Mouse (Mus musculus) lung, postnatal 0 days (tissue): Measurements from ENCODE around the gene Ppp2r3a. TPM values are rescaled to one million over a fixed set of nuclear protein-coding genes. Genes with fewer than 3 reads are reported as not detected.
A peak's percentile ranks its signal among the peaks of the same experiment; 100 is the strongest.

ENCODE experiments used
- ATAC-seq: fragments of 200-750 bp; cut with Nextera tagmentation; 2 replicates; pipeline ENCODE4 v1.8.0; 2017; ENCODE audit warnings: moderate library complexity
- DNase-seq: peaks from one replicate; pipeline ENCODE4 v3.0.0-alpha.2; 2016; ENCODE audit warnings: low spot score
- H3K27ac ChIP-seq: fragments of 300-500 bp; sonication (generic); 2 replicates; pipeline ENCODE4 v1.5.1; 2014; ENCODE audit warnings: antibody characterized with exemption, mild to moderate bottlenecking, low read length, mixed read lengths
- H3K27me3 ChIP-seq: fragments of 300-500 bp; sonication (generic); replicated peaks from 2 replicates; pipeline ENCODE4 v1.6.1; 2014; ENCODE audit warnings: low read length, mixed read lengths; ENCODE audit not compliant: insufficient read depth
- H3K36me3 ChIP-seq: fragments of 300-500 bp; sonication (generic); 2 replicates; pipeline ENCODE4 v1.6.1; 2014; ENCODE audit warnings: low read length, mixed read lengths; ENCODE audit not compliant: insufficient read depth
- H3K4me1 ChIP-seq: fragments of 300-500 bp; sonication (generic); 2 replicates; pipeline ENCODE4 v1.6.1; 2014; ENCODE audit warnings: antibody characterized with exemption, low read depth, low read length, mixed read lengths; ENCODE audit not compliant: insufficient read depth
- H3K4me2 ChIP-seq: fragments of 300-500 bp; sonication (generic); replicated peaks from 2 replicates; pipeline ENCODE4 v1.6.1; 2014; ENCODE audit warnings: low read depth, mild to moderate bottlenecking, low read length, moderate library complexity, mixed read lengths
- H3K4me3 ChIP-seq: fragments of 300-500 bp; sonication (generic); 2 replicates; pipeline ENCODE4 v1.5.1; 2014; ENCODE audit warnings: low read depth, low read length
- H3K9ac ChIP-seq: fragments of 300-500 bp; sonication (generic); replicated peaks from 2 replicates; pipeline ENCODE4 v1.6.1; 2014; ENCODE audit warnings: low read depth, mild to moderate bottlenecking
- H3K9me3 ChIP-seq: fragments of 300-500 bp; sonication (generic); 2 replicates; pipeline ENCODE4 v1.6.1; 2016; ENCODE audit warnings: low read length, mixed read lengths
- CTCF ChIP-seq: IDR thresholded peaks from 2 replicates; pipeline ENCODE4 v1.5.1; 2016; ENCODE audit warnings: antibody characterized with exemption, mild to moderate bottlenecking
- EP300 ChIP-seq: IDR thresholded peaks from 2 replicates; pipeline ENCODE4 v1.6.1; 2016; ENCODE audit warnings: antibody characterized with exemption, mild to moderate bottlenecking, control low read depth
- WGBS: fragments of 180-500 bp; shearing (Covaris S2); extraction: QIAGEN DNeasy Blood & Tissue Kit; methylation state at CpG from one replicate; pipeline ENCODE4 v1.1.7; 2014; 5-methylcytosine and 5-hydroxymethylcytosine counted together
- polyA plus RNA-seq: library from polyadenylated mRNA; unstranded; fragments of >200 nt; fragmentation: Nextera tagmentation; extraction: Ambion mirVana; gene quantifications from 2 replicates; pipeline ENCODE4 v1.2.1, GENCODE M21; 2015

Gene Ppp2r3a
- polyA plus RNA-seq, 1 experiment from 2014 or later = 7.2 TPM

DNA sequence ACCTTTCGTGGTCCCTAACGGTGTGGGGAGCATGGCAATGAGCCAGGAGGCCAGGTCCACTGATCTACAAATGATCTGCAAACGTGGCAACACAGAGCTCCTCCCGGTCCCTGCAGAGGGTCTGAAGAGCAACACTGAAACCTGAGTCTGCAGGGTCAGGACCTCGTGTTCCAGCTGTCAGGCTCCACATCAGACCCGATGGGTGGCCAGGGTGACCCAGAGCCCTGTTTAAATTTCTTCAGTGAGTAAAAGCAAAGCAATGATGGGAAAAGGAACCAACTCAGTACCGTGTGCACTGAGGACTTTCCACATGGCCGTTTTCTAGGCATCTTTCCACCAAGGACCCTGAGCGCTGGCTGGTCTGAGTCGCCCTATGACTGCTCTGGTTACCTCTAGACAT, 28.6 kb upstream of the Ppp2r3a start:
- Histone ChIP-seq H3K4me2 (no peak overlapping the region), H3K4me1 (no peaks in the 10 kb centered on the region), H3K9ac (no peak overlapping the region), H3K27ac (no peak overlapping the region), H3K4me3 (no peak overlapping the region), H3K36me3 (no peaks in the 10 kb centered on the region), H3K9me3 (no peaks in the 10 kb centered on the region), H3K27me3 (no peaks in the 10 kb centered on the region)
- no peak for ATAC-seq
- no peak for DNase-seq
- TF ChIP-seq CTCF (no peak), EP300 (no peak)
- WGBS = 48% methylated on average over 10 of the region's 10 CpGs

GRCm38 (mm10) chr9:101272715-101273114, 21.1 kb upstream of the Ppp2r3a start:
- H3K27me3 ChIP-seq = no peaks in the 10 kb centered on the region
- ATAC-seq (peak; percentile 30), DNase-seq (peak; percentile 27)
- H3K4me3 ChIP-seq = no peak overlapping the region
- WGBS = 52% methylated on average over 7 of the region's 7 CpGs
- no peak overlapping the region for H3K4me2 ChIP-seq
- H3K4me1 ChIP-seq = no peaks in the 10 kb centered on the region
- no peaks in the 10 kb centered on the region for H3K36me3 ChIP-seq
- no peak overlapping the region for H3K9ac ChIP-seq
- TF ChIP-seq EP300 = no peak
- TF ChIP-seq CTCF = no peak
- no peak overlapping the region for H3K27ac ChIP-seq
- no peaks in the 10 kb centered on the region for H3K9me3 ChIP-seq

- H3K4me2 ChIP-seq = no peak overlapping the region
- H3K36me3 ChIP-seq = no peaks in the 10 kb centered on the region
- TF ChIP-seq EP300 (no peak), CTCF (no peak)
- H3K4me1 ChIP-seq = no peaks in the 10 kb centered on the region
- WGBS = 33% methylated on average over 5 of the region's 5 CpGs
- no peak overlapping the region for H3K27ac ChIP-seq
- DNase-seq (peak; percentile 41), ATAC-seq (peak; percentile 4; the same call in 1 of the 2 replicates)
- no peak overlapping the region for H3K9ac ChIP-seq
- H3K27me3 ChIP-seq = no peaks in the 10 kb centered on the region
- H3K4me3 ChIP-seq = no peak overlapping the region
- no peaks in the 10 kb centered on the region for H3K9me3 ChIP-seq
Measured at GRCm38 (mm10) chr9:101270020-101270419, 18.4 kb upstream of the Ppp2r3a start.

- no peaks in the 10 kb centered on the region for H3K4me1 ChIP-seq
- ATAC-seq (no peak), DNase-seq (no peak)
- H3K27ac ChIP-seq = no peak overlapping the region
- H3K36me3 ChIP-seq = no peaks in the 10 kb centered on the region
- 62% methylated on average over 8 of the region's 8 CpGs for WGBS
- no peaks in the 10 kb centered on the region for H3K27me3 ChIP-seq
- TF ChIP-seq CTCF (no peak), EP300 (no peak)
- H3K4me2 ChIP-seq = no peak overlapping the region
- no peak overlapping the region for H3K9ac ChIP-seq
- no peaks in the 10 kb centered on the region for H3K9me3 ChIP-seq
- no peak overlapping the region for H3K4me3 ChIP-seq
Measured at GRCm38 (mm10) chr9:101266043-101266442, 14.4 kb upstream of the Ppp2r3a start.

DNA sequence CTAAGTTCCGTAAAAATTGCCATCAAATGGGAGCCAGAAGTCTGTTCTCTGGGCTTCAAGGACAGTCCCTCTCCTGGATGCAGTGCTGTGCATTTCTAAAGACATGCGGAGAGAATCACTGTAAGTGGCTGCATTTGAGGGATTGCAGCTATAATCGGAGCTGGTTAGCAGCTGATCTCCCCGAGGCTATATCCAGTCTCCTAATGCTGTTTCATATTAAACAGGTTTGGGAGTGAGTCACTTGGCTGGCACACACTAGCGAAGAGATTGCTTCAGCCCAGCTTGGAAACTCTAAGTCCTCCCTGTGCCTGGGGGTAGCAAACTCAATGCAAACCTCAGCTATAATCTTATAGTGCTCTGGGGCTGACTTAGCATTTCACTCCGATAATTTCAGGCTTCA, 14.0 kb upstream of the Ppp2r3a start:
- no peaks in the 10 kb centered on the region for H3K4me1 ChIP-seq
- DNase-seq (peak; percentile 40), ATAC-seq (no peak)
- no peaks in the 10 kb centered on the region for H3K9me3 ChIP-seq
- no peaks in the 10 kb centered on the region for H3K27me3 ChIP-seq
- 70% methylated on average over 6 of the region's 6 CpGs for WGBS
- H3K27ac ChIP-seq = no peak overlapping the region
- no peak for TF ChIP-seq CTCF
- no peak for TF ChIP-seq EP300
- H3K36me3 ChIP-seq = no peaks in the 10 kb centered on the region
- no peak overlapping the region for H3K4me2 ChIP-seq
- no peak overlapping the region for H3K4me3 ChIP-seq
- H3K9ac ChIP-seq = no peak overlapping the region

DNA sequence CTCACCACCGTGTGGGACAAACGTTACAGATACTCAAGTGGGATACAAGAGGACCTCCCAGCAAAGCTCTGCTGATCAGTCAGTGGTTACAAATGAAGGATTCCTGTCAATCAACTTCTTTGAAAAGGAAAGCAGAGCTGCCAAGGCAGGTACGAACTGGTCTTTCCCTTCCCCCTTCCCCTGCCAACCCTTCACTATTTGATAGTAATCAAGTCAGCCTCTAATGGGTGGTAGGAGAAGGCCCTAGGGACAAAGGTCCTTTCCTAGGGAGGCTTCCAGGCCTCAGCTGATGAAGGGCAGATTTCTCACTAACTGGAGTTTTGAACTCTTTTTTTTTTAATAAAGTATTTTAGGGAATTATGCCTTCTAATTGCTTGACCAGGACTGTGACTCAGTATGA, 11.2 kb upstream of the Ppp2r3a start:
- Histone ChIP-seq H3K27ac (peak overlapping the region; percentile 39), H3K9ac (no peak overlapping the region), H3K36me3 (no peaks in the 10 kb centered on the region), H3K4me3 (no peak overlapping the region), H3K9me3 (no peaks in the 10 kb centered on the region), H3K27me3 (no peaks in the 10 kb centered on the region), H3K4me1 (no peaks in the 10 kb centered on the region), H3K4me2 (no peak overlapping the region)
- TF ChIP-seq CTCF = no peak
- no peak for TF ChIP-seq EP300
- ATAC-seq (no peak), DNase-seq (no peak)
- WGBS = 82% methylated on average over 3 of the region's 3 CpGs

DNA sequence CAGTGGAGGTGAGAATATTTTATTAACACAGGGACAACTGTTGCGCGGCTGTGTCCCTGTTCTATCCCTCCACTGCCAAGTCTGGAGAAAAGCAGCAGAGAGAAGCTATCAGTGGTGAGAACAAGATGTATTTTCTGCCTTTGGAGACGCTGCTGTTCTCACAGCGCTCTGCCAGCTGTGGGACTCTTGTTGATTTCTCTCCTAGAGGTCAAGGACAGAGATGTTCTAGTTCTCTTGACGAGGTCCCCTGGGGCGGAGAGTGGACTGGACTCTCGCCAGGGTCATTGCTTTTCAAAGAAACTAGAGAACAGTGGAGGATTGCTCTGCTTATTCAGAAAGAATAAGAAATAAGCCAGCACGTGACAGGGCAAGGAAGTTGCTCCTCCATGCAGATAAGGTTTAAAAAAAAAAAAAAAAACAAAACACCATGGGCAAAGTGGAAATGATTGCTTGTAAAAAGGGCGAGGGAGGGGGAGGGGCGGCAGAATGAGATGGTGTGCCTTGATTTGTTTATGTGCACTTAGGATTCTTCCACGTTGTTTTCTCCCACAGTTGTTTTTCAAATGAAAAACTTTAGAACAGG, 10.5 kb upstream of the Ppp2r3a start:
- H3K36me3 ChIP-seq = no peaks in the 10 kb centered on the region
- H3K4me1 ChIP-seq = no peaks in the 10 kb centered on the region
- H3K9me3 ChIP-seq = no peaks in the 10 kb centered on the region
- H3K4me3 ChIP-seq = no peak overlapping the region
- DNase-seq = peak; percentile 83
- ATAC-seq = peak; percentile 91
- no peak overlapping the region for H3K9ac ChIP-seq
- no peaks in the 10 kb centered on the region for H3K27me3 ChIP-seq
- H3K27ac ChIP-seq = peak overlapping the region; percentile 39; the same call in 1 of the 2 replicates
- WGBS = 34% methylated on average over 11 of the region's 11 CpGs
- no peak overlapping the region for H3K4me2 ChIP-seq
- TF ChIP-seq EP300 (peak; percentile 52; the same call in 1 of the 2 replicates), CTCF (0 out of 2 replicates have a peak, but pooled peaks have one; percentile 10)
